Mouse (Mus musculus) brain, embryonic 14.5 days (tissue): ENCODE results near the gene Sapcd2.

Experiments used
- CTCF ChIP-seq: fragments of 200-500 bp; IDR thresholded peaks from 2 replicates; pipeline ENCODE4 v1.5.1; 2012; ENCODE audit warnings: inconsistent platforms, mild to moderate bottlenecking, moderate library complexity, borderline replicate concordance; ENCODE audit not compliant: insufficient read depth, insufficient read length; ENCODE audit errors: extremely low read depth
- POLR2A ChIP-seq: fragments of 200-500 bp; IDR thresholded peaks from 2 replicates; pipeline ENCODE4 v1.6.1; 2012; ENCODE audit warnings: mild to moderate bottlenecking, inconsistent platforms, borderline replicate concordance; ENCODE audit not compliant: poor library complexity, insufficient read depth, insufficient read length, severe bottlenecking; ENCODE audit errors: extremely low read depth

DNA sequence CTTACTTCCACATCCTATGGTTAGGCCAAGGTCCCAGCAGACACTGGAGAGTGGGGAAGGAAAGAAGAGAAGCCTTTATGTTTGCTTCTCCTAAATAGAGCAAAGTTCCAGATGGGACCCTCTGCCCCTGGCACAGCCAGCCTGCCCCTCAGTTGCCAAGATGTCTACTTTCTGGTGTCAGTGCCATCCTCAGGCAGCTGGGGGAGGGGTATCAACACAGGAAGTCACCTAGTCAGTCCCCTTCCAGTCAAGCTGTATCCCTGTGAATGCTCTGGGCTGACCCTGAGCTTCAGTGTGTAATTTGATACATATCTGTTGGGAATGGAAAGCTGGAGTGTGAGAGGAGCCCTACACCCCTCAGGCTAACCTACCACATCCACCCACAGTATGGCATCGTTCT is 24.9 kb downstream of the Sapcd2 start:
- TF ChIP-seq CTCF = no peak
- no peak for TF ChIP-seq POLR2A
